Mouse (Mus musculus): ENCODE data around the gene Tnfsf15. TPM values are rescaled to one million over a fixed set of nuclear protein-coding genes. Genes with fewer than 3 reads are reported as not detected.

Tnfsf15 gene
- polyA plus RNA-seq, 1 experiment from 2014 or later = not detected

DNA sequence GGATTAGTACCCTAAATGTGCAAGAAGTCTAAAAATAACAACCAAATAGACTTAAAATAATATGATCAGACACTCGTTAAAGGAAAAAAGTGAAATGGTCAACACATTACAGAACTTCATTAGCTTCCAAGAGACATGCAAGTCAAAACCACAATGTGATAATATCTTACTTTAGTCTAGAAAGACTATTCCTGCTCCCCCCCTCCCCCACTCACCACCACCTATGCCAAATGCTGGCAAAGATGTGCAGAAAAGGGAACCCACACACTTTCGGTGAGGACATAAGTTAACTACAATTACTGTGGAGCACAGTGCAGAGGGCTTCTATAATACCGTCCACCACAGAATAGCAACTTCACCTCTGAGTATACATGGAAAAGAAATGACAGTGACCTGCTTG, 24.2 kb upstream of the Tnfsf15 start:
- H3K9ac ChIP-seq (ENCODE audit: low read length) = no peak overlapping the region
- H3K36me3 ChIP-seq (ENCODE audit: control insufficient read depth, insufficient read depth, low read length) = no peaks in the 10 kb centered on the region
- ATAC-seq (ENCODE audit: low FRiP score) = no peak
- H3K9me3 ChIP-seq (ENCODE audit: control insufficient read depth, low read length) = no peaks in the 10 kb centered on the region
- H3K4me2 ChIP-seq = no peak overlapping the region
- no peaks in the 10 kb centered on the region for H3K4me1 ChIP-seq (ENCODE audit: control insufficient read depth, insufficient read depth, low read length)
- 95% methylated on average over 3 of the region's 3 CpGs for WGBS
- DNase-seq (ENCODE audit: low spot score, missing footprints) = no peak
- H3K27me3 ChIP-seq (ENCODE audit: control insufficient read depth, insufficient read depth, low read length) = no peaks in the 10 kb centered on the region
- H3K27ac ChIP-seq (ENCODE audit: low read depth, low read length) = no peak overlapping the region
- no peak overlapping the region for H3K4me3 ChIP-seq (ENCODE audit: low read depth, low read length)

DNA sequence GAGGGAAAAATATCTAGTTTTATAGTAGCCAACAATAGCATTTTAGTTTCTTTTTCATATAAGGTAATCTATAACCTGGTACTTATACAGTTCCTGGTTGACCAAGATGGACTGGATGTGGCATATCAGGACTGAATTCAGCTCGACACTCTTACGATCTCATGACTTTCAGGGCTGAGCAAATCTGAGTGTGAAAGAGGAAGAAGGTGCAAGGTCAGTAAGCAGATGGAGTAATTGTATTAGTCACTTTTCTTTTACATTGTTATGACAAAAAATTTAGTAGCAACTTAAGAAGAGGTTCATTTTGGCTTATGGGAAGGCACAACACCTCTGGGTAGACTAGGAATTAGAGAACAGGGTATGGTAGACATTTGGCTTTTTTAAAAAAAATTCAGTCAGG, 20.1 kb upstream of the Tnfsf15 start:
- WGBS = 91% methylated on average over 2 of the region's 2 CpGs

GRCm38 (mm10) chr4:63759931-63760330, 15.0 kb upstream of the Tnfsf15 start:
- H3K4me1 ChIP-seq (ENCODE audit: control insufficient read depth, insufficient read depth, low read length) = no peaks in the 10 kb centered on the region
- no peak for ATAC-seq (ENCODE audit: low FRiP score)
- 94% methylated on average over 3 of the region's 3 CpGs for WGBS
- H3K9ac ChIP-seq (ENCODE audit: low read length) = no peak overlapping the region
- H3K27me3 ChIP-seq (ENCODE audit: control insufficient read depth, insufficient read depth, low read length) = no peaks in the 10 kb centered on the region
- H3K36me3 ChIP-seq (ENCODE audit: control insufficient read depth, insufficient read depth, low read length) = no peaks in the 10 kb centered on the region
- H3K9me3 ChIP-seq (ENCODE audit: control insufficient read depth, low read length) = no peaks in the 10 kb centered on the region
- H3K27ac ChIP-seq (ENCODE audit: low read depth, low read length) = no peak overlapping the region
- no peak overlapping the region for H3K4me2 ChIP-seq
- no peak for DNase-seq (ENCODE audit: low spot score, missing footprints)
- no peak overlapping the region for H3K4me3 ChIP-seq (ENCODE audit: low read depth, low read length)

More for the DNA sequence above, 20.1 kb upstream of the Tnfsf15 start:
- no peak overlapping the region for H3K9ac ChIP-seq (ENCODE audit: low read length)
- no peaks in the 10 kb centered on the region for H3K27me3 ChIP-seq (ENCODE audit: control insufficient read depth, insufficient read depth, low read length)
- H3K27ac ChIP-seq (ENCODE audit: low read depth, low read length) = no peak overlapping the region
- no peaks in the 10 kb centered on the region for H3K9me3 ChIP-seq (ENCODE audit: control insufficient read depth, low read length)
- ATAC-seq (ENCODE audit: low FRiP score) = no peak
- H3K4me1 ChIP-seq (ENCODE audit: control insufficient read depth, insufficient read depth, low read length) = no peaks in the 10 kb centered on the region
- no peaks in the 10 kb centered on the region for H3K36me3 ChIP-seq (ENCODE audit: control insufficient read depth, insufficient read depth, low read length)
- DNase-seq (ENCODE audit: low spot score, missing footprints) = no peak
- H3K4me2 ChIP-seq = no peak overlapping the region
- H3K4me3 ChIP-seq (ENCODE audit: low read depth, low read length) = no peak overlapping the region

DNA sequence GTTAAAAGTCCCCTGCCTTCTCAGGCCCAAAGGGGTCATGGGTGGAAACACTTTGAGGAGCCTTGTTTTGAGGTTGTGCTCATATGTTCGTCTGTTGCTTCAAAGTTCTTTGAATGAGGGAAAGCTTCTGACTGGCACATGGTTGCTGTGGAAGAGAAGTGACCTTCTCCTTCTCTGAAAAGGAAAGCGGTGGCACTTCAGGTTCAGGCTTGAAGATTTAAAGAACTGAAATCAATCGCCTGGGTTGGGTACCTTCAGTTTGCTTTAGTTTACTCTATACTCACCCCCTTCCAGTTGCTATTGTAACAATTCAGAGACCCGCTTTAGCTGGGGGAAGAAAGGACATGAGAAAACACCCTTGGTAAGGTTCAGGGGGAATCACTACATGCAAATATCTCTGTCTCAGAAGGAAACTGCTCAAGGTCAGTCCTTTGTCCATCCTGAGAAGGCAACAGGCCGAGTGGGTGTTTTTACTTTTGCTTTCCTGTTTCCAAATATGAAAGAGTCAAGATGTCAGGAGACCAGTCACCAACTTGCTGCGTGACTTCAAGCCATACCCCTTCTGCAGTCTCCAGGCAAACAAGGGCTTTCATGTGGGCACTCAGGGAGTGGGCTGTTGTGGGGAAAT, 12.7 kb upstream of the Tnfsf15 start:
- Histone ChIP-seq H3K27me3 (ENCODE audit: control insufficient read depth, insufficient read depth, low read length) (no peaks in the 10 kb centered on the region), H3K4me2 (no peak overlapping the region), H3K9me3 (ENCODE audit: control insufficient read depth, low read length) (no peaks in the 10 kb centered on the region), H3K36me3 (ENCODE audit: control insufficient read depth, insufficient read depth, low read length) (no peaks in the 10 kb centered on the region), H3K27ac (ENCODE audit: low read depth, low read length) (no peak overlapping the region), H3K9ac (ENCODE audit: low read length) (no peak overlapping the region), H3K4me3 (ENCODE audit: low read depth, low read length) (no peak overlapping the region), H3K4me1 (ENCODE audit: control insufficient read depth, insufficient read depth, low read length) (no peaks in the 10 kb centered on the region)
- DNase-seq (ENCODE audit: low spot score, missing footprints) (no peak), ATAC-seq (ENCODE audit: low FRiP score) (no peak)
- WGBS = 87% methylated on average over 6 of the region's 6 CpGs

GRCm38 (mm10) chr4:63756072-63756471, 11.2 kb upstream of the Tnfsf15 start:
- no peaks in the 10 kb centered on the region for H3K36me3 ChIP-seq (ENCODE audit: control insufficient read depth, insufficient read depth, low read length)
- H3K9me3 ChIP-seq (ENCODE audit: control insufficient read depth, low read length) = no peaks in the 10 kb centered on the region
- WGBS = 72% methylated on average over 2 of the region's 2 CpGs
- DNase-seq (ENCODE audit: low spot score, missing footprints) = no peak
- ATAC-seq (ENCODE audit: low FRiP score) = no peak
- H3K27me3 ChIP-seq (ENCODE audit: control insufficient read depth, insufficient read depth, low read length) = no peaks in the 10 kb centered on the region
- H3K9ac ChIP-seq (ENCODE audit: low read length) = no peak overlapping the region
- H3K27ac ChIP-seq (ENCODE audit: low read depth, low read length) = no peak overlapping the region
- H3K4me3 ChIP-seq (ENCODE audit: low read depth, low read length) = no peak overlapping the region
- no peak overlapping the region for H3K4me2 ChIP-seq
- H3K4me1 ChIP-seq (ENCODE audit: control insufficient read depth, insufficient read depth, low read length) = no peaks in the 10 kb centered on the region

- no peaks in the 10 kb centered on the region for H3K4me1 ChIP-seq (ENCODE audit: control insufficient read depth, insufficient read depth, low read length)
- DNase-seq (ENCODE audit: low spot score, missing footprints) (no peak), ATAC-seq (ENCODE audit: low FRiP score) (no peak)
- no peaks in the 10 kb centered on the region for H3K9me3 ChIP-seq (ENCODE audit: control insufficient read depth, low read length)
- no peaks in the 10 kb centered on the region for H3K27me3 ChIP-seq (ENCODE audit: control insufficient read depth, insufficient read depth, low read length)
- WGBS = 76% methylated on average over 9 of the region's 9 CpGs
- H3K9ac ChIP-seq (ENCODE audit: low read length) = no peak overlapping the region
- H3K4me2 ChIP-seq = no peak overlapping the region
- no peak overlapping the region for H3K27ac ChIP-seq (ENCODE audit: low read depth, low read length)
- no peak overlapping the region for H3K4me3 ChIP-seq (ENCODE audit: low read depth, low read length)
- no peaks in the 10 kb centered on the region for H3K36me3 ChIP-seq (ENCODE audit: control insufficient read depth, insufficient read depth, low read length)
Measured at GRCm38 (mm10) chr4:63754467-63755020, 9.6 kb upstream of the Tnfsf15 start.

GRCm38 (mm10) chr4:63753855-63754254, 8.9 kb upstream of the Tnfsf15 start:
- WGBS = 82% methylated on average over 2 of the region's 2 CpGs
- DNase-seq (ENCODE audit: low spot score, missing footprints) = no peak
- Histone ChIP-seq H3K27ac (ENCODE audit: low read depth, low read length) (no peak overlapping the region), H3K4me1 (ENCODE audit: control insufficient read depth, insufficient read depth, low read length) (no peaks in the 10 kb centered on the region), H3K27me3 (ENCODE audit: control insufficient read depth, insufficient read depth, low read length) (no peaks in the 10 kb centered on the region), H3K36me3 (ENCODE audit: control insufficient read depth, insufficient read depth, low read length) (no peaks in the 10 kb centered on the region), H3K4me3 (ENCODE audit: low read depth, low read length) (no peak overlapping the region), H3K9ac (ENCODE audit: low read length) (no peak overlapping the region), H3K9me3 (ENCODE audit: control insufficient read depth, low read length) (no peaks in the 10 kb centered on the region), H3K4me2 (no peak overlapping the region)
- ATAC-seq (ENCODE audit: low FRiP score) = no peak

DNA sequence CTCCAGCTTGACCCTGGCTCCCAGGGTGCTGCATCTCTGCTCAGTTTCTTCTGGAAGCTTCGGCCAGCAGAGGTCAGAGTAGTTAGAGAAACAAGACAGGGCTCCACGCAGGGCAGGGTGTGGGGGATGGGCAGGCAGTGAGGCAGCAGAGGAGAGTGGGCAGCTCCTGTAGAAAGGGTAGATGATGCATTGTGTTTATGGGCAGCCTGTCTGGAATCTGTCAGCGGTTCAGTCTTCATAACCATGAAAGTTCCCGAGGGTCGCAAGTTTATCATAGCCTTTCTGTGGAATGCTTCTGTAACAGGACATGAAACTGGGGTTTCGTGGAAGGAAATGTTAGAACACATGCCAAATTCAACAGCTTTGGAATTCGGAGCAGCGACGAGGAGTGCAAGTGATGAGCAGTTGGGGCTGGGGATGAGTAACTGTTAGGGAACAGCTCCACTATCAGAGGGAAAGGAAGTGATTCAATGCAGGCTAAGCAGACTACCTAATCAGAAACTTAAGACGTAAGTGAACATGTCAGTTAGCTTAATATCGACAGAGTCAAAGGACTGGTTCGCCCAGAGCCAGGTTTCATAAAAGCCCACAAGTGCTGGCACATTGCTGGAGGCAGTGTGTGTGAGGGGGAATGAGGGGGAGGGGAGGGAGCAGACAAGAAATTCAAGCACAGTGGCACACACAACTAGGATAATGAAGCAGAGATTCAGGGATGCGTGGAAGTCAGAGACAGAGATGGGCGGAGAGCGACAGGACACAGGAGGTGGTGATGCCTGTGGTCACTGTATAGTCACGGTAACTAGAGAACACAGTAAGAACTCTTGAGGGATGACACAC, 8.0 kb upstream of the Tnfsf15 start:
- Histone ChIP-seq H3K9me3 (ENCODE audit: control insufficient read depth, low read length) (no peaks in the 10 kb centered on the region), H3K4me2 (no peak overlapping the region), H3K4me3 (ENCODE audit: low read depth, low read length) (no peak overlapping the region), H3K36me3 (ENCODE audit: control insufficient read depth, insufficient read depth, low read length) (no peaks in the 10 kb centered on the region), H3K9ac (ENCODE audit: low read length) (no peak overlapping the region), H3K27ac (ENCODE audit: low read depth, low read length) (no peak overlapping the region), H3K27me3 (ENCODE audit: control insufficient read depth, insufficient read depth, low read length) (no peaks in the 10 kb centered on the region), H3K4me1 (ENCODE audit: control insufficient read depth, insufficient read depth, low read length) (no peaks in the 10 kb centered on the region)
- 75% methylated on average over 16 of the region's 16 CpGs for WGBS
- no peak for ATAC-seq (ENCODE audit: low FRiP score)
- no peak for DNase-seq (ENCODE audit: low spot score, missing footprints)

DNA sequence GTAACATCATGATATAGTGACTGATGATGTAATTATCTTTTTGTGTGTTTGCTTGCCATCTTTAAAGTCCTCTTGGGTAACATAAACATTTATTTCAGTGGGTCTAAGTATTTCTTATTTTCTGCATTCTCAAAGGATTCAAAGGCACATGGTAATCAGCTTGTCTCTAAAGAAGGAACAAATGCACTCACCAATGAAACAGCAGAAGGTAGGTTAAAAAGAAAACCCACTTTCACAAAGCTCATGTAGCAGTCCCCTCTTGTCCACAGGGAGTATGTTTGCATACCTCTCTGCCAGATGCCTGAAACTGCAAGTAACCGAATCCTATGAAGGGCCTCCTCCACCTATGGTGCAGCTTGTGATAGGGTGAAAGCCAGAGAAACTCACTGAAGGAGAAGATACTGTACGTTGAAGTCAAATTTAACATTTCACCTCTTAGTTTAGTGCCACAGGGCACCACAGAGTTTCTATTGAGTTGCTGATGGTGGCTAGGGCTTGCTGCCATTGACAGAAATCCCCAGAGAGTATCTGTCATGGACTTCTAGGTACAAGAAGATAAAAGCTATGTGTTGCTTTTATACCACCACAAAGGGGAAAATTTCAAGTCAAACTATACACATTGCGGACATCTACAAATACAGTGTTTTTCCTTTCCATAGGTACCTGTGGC, 3.3 kb upstream of the Tnfsf15 start:
- Histone ChIP-seq H3K4me2 (no peak overlapping the region), H3K4me1 (ENCODE audit: control insufficient read depth, insufficient read depth, low read length) (0 out of 2 replicates have a peak, but pooled peaks cover 4% of the 10 kb centered on the region), H3K27me3 (ENCODE audit: control insufficient read depth, insufficient read depth, low read length) (no peaks in the 10 kb centered on the region), H3K4me3 (ENCODE audit: low read depth, low read length) (no peak overlapping the region), H3K27ac (ENCODE audit: low read depth, low read length) (no peak overlapping the region), H3K9ac (ENCODE audit: low read length) (no peak overlapping the region), H3K9me3 (ENCODE audit: control insufficient read depth, low read length) (no peaks in the 10 kb centered on the region), H3K36me3 (ENCODE audit: control insufficient read depth, insufficient read depth, low read length) (no peaks in the 10 kb centered on the region)
- DNase-seq (ENCODE audit: low spot score, missing footprints) (no peak), ATAC-seq (ENCODE audit: low FRiP score) (no peak)
- 79% methylated on average over 3 of the region's 3 CpGs for WGBS

Data from midbrain, embryonic 11.5 days (tissue).